Mouse (Mus musculus) kidney, adult 9 months (tissue): ENCODE measurements around the gene Cygb.
"Not testable (repeated sequence)": the region's sequence is repeated elsewhere in the genome, so short reads cannot be mapped to it uniquely, and the experiment has no call there.

Experiments
- DNase-seq: peaks from one replicate; pipeline ENCODE4 v3.0.0; 2022

The Cygb gene

GRCm38 (mm10) chr11:116656348-116657191 lies 2.5 kb upstream of the Cygb start:
- no peak for DNase-seq

- DNase-seq = no peak
Measured at GRCm38 (mm10) chr11:116653709-116654221, 348 bp downstream of the Cygb start.

- DNase-seq = no peak
Measured at GRCm38 (mm10) chr11:116653234-116653633, 879 bp downstream of the Cygb start, which contains the start of gene Prcd. Gene Prcd, plus strand, starts transcription at chr11:116653534.

- DNase-seq = no peak
Measured at GRCm38 (mm10) chr11:116652330-116653098, 1.6 kb downstream of the Cygb start.

GRCm38 (mm10) chr11:116651339-116651738 lies 2.8 kb downstream of the Cygb start:
- DNase-seq = no peak

- DNase-seq = no peak
Measured at GRCm38 (mm10) chr11:116650811-116651210, 3.3 kb downstream of the Cygb start.

GRCm38 (mm10) chr11:116649711-116650337 lies 4.3 kb downstream of the Cygb start:
- no peak for DNase-seq

- no peak for DNase-seq
Measured at GRCm38 (mm10) chr11:116648976-116649375, 5.1 kb downstream of the Cygb start.

GRCm38 (mm10) chr11:116648213-116648921 lies 5.7 kb downstream of the Cygb start:
- peak; percentile 48 for DNase-seq

GRCm38 (mm10) chr11:116647340-116647991 lies 6.6 kb downstream of the Cygb start:
- DNase-seq = no peak

- no peak for DNase-seq
Measured at GRCm38 (mm10) chr11:116646771-116647170, 7.3 kb downstream of the Cygb start.

GRCm38 (mm10) chr11:116646136-116646535 lies 8.0 kb downstream of the Cygb start:
- no peak for DNase-seq

- DNase-seq = no peak
Measured at GRCm38 (mm10) chr11:116645446-116646110, 8.5 kb downstream of the Cygb start.

- no peak for DNase-seq
Measured at GRCm38 (mm10) chr11:116644225-116645112, 9.6 kb downstream of the Cygb start.

GRCm38 (mm10) chr11:116643579-116644224 lies 10.4 kb downstream of the Cygb start:
- no peak for DNase-seq

- peak; percentile 86 for DNase-seq
Measured at GRCm38 (mm10) chr11:116642681-116643578, 11.2 kb downstream of the Cygb start.

GRCm38 (mm10) chr11:116641731-116642130 lies 12.4 kb downstream of the Cygb start:
- DNase-seq = no peak

GRCm38 (mm10) chr11:116641168-116641567 lies 12.9 kb downstream of the Cygb start:
- peak; percentile 50 for DNase-seq

- not testable (repeated sequence) for DNase-seq
Measured at GRCm38 (mm10) chr11:116636607-116637006, 17.5 kb downstream of the Cygb start.
